Mouse (Mus musculus): Measurements from ENCODE around the gene Sema6d. TPM values are rescaled to one million over a fixed set of nuclear protein-coding genes. Genes with fewer than 3 reads are reported as not detected.
A peak's percentile ranks its signal among the peaks of the same experiment; 100 is the strongest.

Gene Sema6d
- total and polyA plus RNA-seq, 3 experiments, result 13.8 to 16.4 (median 14.0) TPM

DNA sequence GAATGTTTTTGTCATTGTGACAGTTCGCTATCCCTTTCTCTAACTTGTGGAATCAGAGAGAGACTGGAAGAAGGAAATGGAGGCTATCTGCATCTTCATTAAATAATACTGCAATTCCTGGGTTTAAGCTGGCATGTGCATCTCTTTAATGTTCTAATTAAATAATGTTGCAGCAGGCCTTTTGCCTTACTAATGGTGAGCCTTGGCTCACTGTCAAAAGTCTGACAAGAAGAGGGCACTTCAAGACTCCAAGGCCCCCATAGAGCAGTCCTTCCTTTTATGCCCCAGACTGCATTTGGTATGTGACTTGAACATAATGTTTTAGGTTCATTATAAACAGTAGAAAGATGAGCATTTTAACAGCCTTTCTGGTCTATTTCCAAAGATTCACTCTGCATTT, 147.1 kb downstream of the Sema6d start:
- H3K79me2 ChIP-seq (replicated peaks; ENCODE audit: control insufficient read depth, insufficient read depth, low read length), result no peaks in the 10 kb centered on the region
- intact Hi-C loops (cut with DNase I), result no loop called here
- DNase-seq, result no peak
- no peaks in the 10 kb centered on the region for H3K27me3 ChIP-seq (ENCODE audit: control insufficient read depth, insufficient read depth, low read length)
- 90% methylated on average over 1 of the region's 1 CpGs for WGBS
- no peak overlapping the region for H3K4me3 ChIP-seq
- no peak for TF ChIP-seq CTCF (IDR thresholded peaks at IDR 0.05)
- TF ChIP-seq EP300 (IDR thresholded peaks at IDR 0.05; ENCODE audit: insufficient read depth, low read depth, low read length), result no peak
- no peak for TF ChIP-seq POLR2A (IDR thresholded peaks at IDR 0.05; ENCODE audit: insufficient read depth, low read depth, low read length)
- H3K36me3 ChIP-seq (ENCODE audit: control insufficient read depth, insufficient read depth, low read length), result no peaks in the 10 kb centered on the region; the same call in 1 of the 2 replicates
- no peak overlapping the region for H3K9ac ChIP-seq (ENCODE audit: low read depth, low read length)
- H3K4me1 ChIP-seq (ENCODE audit: control insufficient read depth, insufficient read depth, low read length), result no peaks in the 10 kb centered on the region; the same call in 1 of the 2 replicates
- no peak overlapping the region for H3K27ac ChIP-seq

- no peaks in the 10 kb centered on the region for H3K79me2 ChIP-seq (replicated peaks; ENCODE audit: control insufficient read depth, insufficient read depth, low read length)
- WGBS, result 52% methylated on average over 1 of the region's 1 CpGs
- intact Hi-C loops (cut with DNase I), result no loop called here
Observed at GRCm38 (mm10) chr2:124243608-124244007, 153.8 kb downstream of the Sema6d start.

GRCm38 (mm10) chr2:124244543-124245245, 154.9 kb downstream of the Sema6d start:
- no peaks in the 10 kb centered on the region for H3K79me2 ChIP-seq (replicated peaks; ENCODE audit: control insufficient read depth, insufficient read depth, low read length)
- no peak overlapping the region for H3K4me3 ChIP-seq
- no peak overlapping the region for H3K9ac ChIP-seq (ENCODE audit: low read depth, low read length)
- H3K27me3 ChIP-seq (ENCODE audit: control insufficient read depth, insufficient read depth, low read length), result no peaks in the 10 kb centered on the region
- H3K36me3 ChIP-seq (ENCODE audit: control insufficient read depth, insufficient read depth, low read length), result no peaks in the 10 kb centered on the region; the same call in 1 of the 2 replicates
- intact Hi-C loops (cut with DNase I), result no loop called here
- H3K4me1 ChIP-seq (ENCODE audit: control insufficient read depth, insufficient read depth, low read length), result no peaks in the 10 kb centered on the region
- 48% methylated on average over 4 of the region's 4 CpGs for WGBS
- TF ChIP-seq CTCF (IDR thresholded peaks at IDR 0.05), result no peak
- peak in 1 of 2 experiments; percentile 23 for DNase-seq
- H3K27ac ChIP-seq, result no peak overlapping the region

More at GRCm38 (mm10) chr2:124243608-124244007, 153.8 kb downstream of the Sema6d start:
- no peak for DNase-seq
- Histone ChIP-seq H3K27ac (no peak overlapping the region), H3K36me3 (ENCODE audit: control insufficient read depth, insufficient read depth, low read length) (no peaks in the 10 kb centered on the region; the same call in 1 of the 2 replicates), H3K27me3 (ENCODE audit: control insufficient read depth, insufficient read depth, low read length) (no peaks in the 10 kb centered on the region), H3K9ac (ENCODE audit: low read depth, low read length) (no peak overlapping the region), H3K4me1 (ENCODE audit: control insufficient read depth, insufficient read depth, low read length) (no peaks in the 10 kb centered on the region), H3K4me3 (no peak overlapping the region)
- TF ChIP-seq POLR2A (IDR thresholded peaks at IDR 0.05; ENCODE audit: insufficient read depth, low read depth, low read length) (no peak), CTCF (IDR thresholded peaks at IDR 0.05) (no peak), EP300 (IDR thresholded peaks at IDR 0.05; ENCODE audit: insufficient read depth, low read depth, low read length) (no peak)

DNA sequence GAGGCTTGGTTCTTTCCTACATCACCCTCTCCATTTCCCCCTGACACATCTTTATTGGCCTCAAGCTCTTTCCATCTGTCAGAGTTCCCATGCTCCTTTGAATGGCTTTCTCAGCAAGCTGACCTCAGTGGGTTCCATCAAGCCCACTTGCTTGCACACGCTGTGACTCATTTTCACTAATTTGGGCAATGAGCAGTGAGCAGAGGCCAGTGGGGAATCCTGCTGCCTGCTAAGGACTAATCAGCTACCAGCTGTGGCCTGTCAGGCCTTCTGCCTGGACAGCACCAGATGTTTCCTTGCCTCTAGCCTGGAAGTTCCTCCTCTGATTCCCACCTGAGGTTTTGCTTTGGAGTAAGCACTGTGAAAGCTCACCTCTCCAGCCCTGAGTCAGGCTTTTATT, 168.3 kb downstream of the Sema6d start:
- Histone ChIP-seq H3K4me3 (no peak overlapping the region), H3K79me2 (replicated peaks; ENCODE audit: control insufficient read depth, insufficient read depth, low read length) (no peaks in the 10 kb centered on the region), H3K36me3 (ENCODE audit: control insufficient read depth, insufficient read depth, low read length) (no peaks in the 10 kb centered on the region), H3K27me3 (ENCODE audit: control insufficient read depth, insufficient read depth, low read length) (no peaks in the 10 kb centered on the region), H3K9ac (ENCODE audit: low read depth, low read length) (no peak overlapping the region), H3K4me1 (ENCODE audit: control insufficient read depth, insufficient read depth, low read length) (no peaks in the 10 kb centered on the region), H3K27ac (no peak overlapping the region)
- peak; percentile 20 to 26 for DNase-seq
- intact Hi-C loops (cut with DNase I), result no loop called here
- TF ChIP-seq CTCF (IDR thresholded peaks at IDR 0.05) (no peak), EP300 (IDR thresholded peaks at IDR 0.05; ENCODE audit: insufficient read depth, low read depth, low read length) (no peak), POLR2A (IDR thresholded peaks at IDR 0.05; ENCODE audit: insufficient read depth, low read depth, low read length) (no peak)
- 50% methylated on average over 1 of the region's 1 CpGs for WGBS

DNA sequence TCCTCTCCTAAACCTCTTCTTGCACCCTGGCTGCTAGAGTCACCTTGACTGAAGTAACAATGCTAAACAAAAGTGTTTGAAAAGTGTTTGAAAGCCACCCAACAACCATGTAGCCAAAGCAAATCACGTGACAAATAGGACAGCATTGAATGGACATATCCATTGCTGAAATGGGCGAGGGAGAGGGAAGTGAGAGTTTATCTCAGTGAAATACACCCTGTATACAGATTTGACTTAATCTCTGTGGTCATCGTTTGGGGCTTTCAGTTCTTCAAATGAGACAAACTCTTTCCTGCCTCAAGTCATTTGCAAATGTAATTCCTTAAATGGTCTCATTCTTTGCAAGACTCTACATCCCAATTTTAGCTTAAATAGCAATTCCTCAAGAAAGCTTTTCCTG, 174.5 kb downstream of the Sema6d start:
- Histone ChIP-seq H3K36me3 (ENCODE audit: control insufficient read depth, insufficient read depth, low read length) (no peaks in the 10 kb centered on the region), H3K4me1 (ENCODE audit: control insufficient read depth, insufficient read depth, low read length) (no peaks in the 10 kb centered on the region), H3K9ac (ENCODE audit: low read depth, low read length) (no peak overlapping the region), H3K27me3 (ENCODE audit: control insufficient read depth, insufficient read depth, low read length) (no peaks in the 10 kb centered on the region), H3K79me2 (replicated peaks; ENCODE audit: control insufficient read depth, insufficient read depth, low read length) (no peaks in the 10 kb centered on the region), H3K27ac (no peak overlapping the region), H3K4me3 (no peak overlapping the region)
- TF ChIP-seq CTCF (IDR thresholded peaks at IDR 0.05) (no peak), EP300 (IDR thresholded peaks at IDR 0.05; ENCODE audit: insufficient read depth, low read depth, low read length) (no peak), POLR2A (IDR thresholded peaks at IDR 0.05; ENCODE audit: insufficient read depth, low read depth, low read length) (no peak)
- intact Hi-C loops (cut with DNase I), result no loop called here
- DNase-seq, result no peak
- 82% methylated on average over 3 of the region's 3 CpGs for WGBS

GRCm38 (mm10) chr2:124271156-124271555, 181.4 kb downstream of the Sema6d start:
- DNase-seq, result no peak
- Histone ChIP-seq H3K36me3 (ENCODE audit: control insufficient read depth, insufficient read depth, low read length) (no peaks in the 10 kb centered on the region), H3K79me2 (replicated peaks; ENCODE audit: control insufficient read depth, insufficient read depth, low read length) (no peaks in the 10 kb centered on the region), H3K27ac (no peak overlapping the region), H3K9ac (ENCODE audit: low read depth, low read length) (no peak overlapping the region), H3K4me1 (ENCODE audit: control insufficient read depth, insufficient read depth, low read length) (no peaks in the 10 kb centered on the region), H3K4me3 (no peak overlapping the region), H3K27me3 (ENCODE audit: control insufficient read depth, insufficient read depth, low read length) (no peaks in the 10 kb centered on the region)
- WGBS, result 70% methylated on average over 6 of the region's 6 CpGs
- intact Hi-C loops (cut with DNase I), result no loop called here
- TF ChIP-seq EP300 (IDR thresholded peaks at IDR 0.05; ENCODE audit: insufficient read depth, low read depth, low read length) (no peak), POLR2A (IDR thresholded peaks at IDR 0.05; ENCODE audit: insufficient read depth, low read depth, low read length) (no peak), CTCF (IDR thresholded peaks at IDR 0.05) (no peak)
